Mouse (Mus musculus) G1E (cell line): ENCODE measurements at regions not wholly inside any gene's neighbourhood (a gene's known extent, or its start where the extent isn't known, plus 50 kb on each side); places are given as distances from the start of the nearest gene placed in this dataset.

ENCODE experiments used
- ATAC-seq: 2 replicates; pipeline ENCODE4 v1.8.0; 2016; ENCODE audit warnings: mild to moderate bottlenecking; ENCODE audit not compliant: insufficient number of reproducible peaks, poor library complexity, low FRiP score, severe bottlenecking; ENCODE audit errors: extremely low read depth
- DNase-seq: peaks from one replicate; pipeline ENCODE4 v3.0.0; 2012; ENCODE audit warnings: low spot score
- H3K27me3 ChIP-seq: 2 replicates; pipeline ENCODE4 v1.6.1; 2012; ENCODE audit warnings: mild to moderate bottlenecking, low read length, inconsistent platforms; ENCODE audit not compliant: insufficient read depth
- H3K36me3 ChIP-seq: replicated peaks from 2 replicates; pipeline ENCODE3; 2012; ENCODE audit warnings: mild to moderate bottlenecking, inconsistent platforms
- H3K4me1 ChIP-seq: 2 replicates; pipeline ENCODE4 v1.6.1; 2012; ENCODE audit warnings: low read depth, low read length, inconsistent platforms, mixed read lengths; ENCODE audit not compliant: insufficient read depth
- H3K4me3 ChIP-seq: 2 replicates; pipeline ENCODE4 v1.5.1; 2012; ENCODE audit warnings: low read depth, mild to moderate bottlenecking, inconsistent platforms, low read length, moderate library complexity, mixed read lengths
- H3K9me3 ChIP-seq: replicated peaks from 2 replicates; pipeline ENCODE4 v1.6.1; 2012; ENCODE audit warnings: inconsistent platforms
- CTCF ChIP-seq: IDR thresholded peaks from 2 replicates; pipeline ENCODE4 v1.5.1; 2012; ENCODE audit warnings: low read depth, low read length, inconsistent platforms, mixed read lengths
- GATA1 ChIP-seq: IDR thresholded peaks from 2 replicates; pipeline ENCODE4 v1.6.1; 2012; ENCODE audit warnings: borderline replicate concordance, low read length, inconsistent platforms, mixed read lengths
- GATA2 ChIP-seq: IDR thresholded peaks from 2 replicates; pipeline ENCODE4 v1.6.1; 2012; ENCODE audit warnings: low read depth, low read length, inconsistent platforms, borderline replicate concordance
- POLR2AphosphoS5 ChIP-seq: IDR thresholded peaks from 2 replicates; pipeline ENCODE4 v1.6.1; 2012; ENCODE audit warnings: low read depth, low read length, inconsistent platforms; ENCODE audit not compliant: insufficient replicate concordance
- TAL1 ChIP-seq: conservative IDR thresholded peaks from 2 replicates; pipeline ENCODE4 v1.6.1; 2012; ENCODE audit warnings: low read depth, low read length, inconsistent platforms, mixed read lengths

- ATAC-seq: no peak
- DNase-seq: no peak
Observed at GRCm38 (mm10) chr12:28969671-28970379, 218.2 kb downstream of the Eipr1 start.

GRCm38 (mm10) chr12:28974571-28975041 lies 223.0 kb downstream of the Eipr1 start:
- H3K36me3 ChIP-seq: no peaks in the 10 kb centered on the region
- DNase-seq: no peak
- H3K27me3 ChIP-seq: no peaks in the 10 kb centered on the region
- no peak overlapping the region for H3K4me3 ChIP-seq
- H3K4me1 ChIP-seq: no peaks in the 10 kb centered on the region
- ATAC-seq: no peak
- H3K9me3 ChIP-seq: peaks cover 32% of the 10 kb centered on the region
- TF ChIP-seq POLR2AphosphoS5 (no peak), TAL1 (no peak), GATA2 (no peak), CTCF (no peak), GATA1 (no peak)

More at GRCm38 (mm10) chr12:28969671-28970379, 218.2 kb downstream of the Eipr1 start:
- no peak for TF ChIP-seq GATA1
- TF ChIP-seq TAL1: no peak
- no peak for TF ChIP-seq POLR2AphosphoS5
- no peak for TF ChIP-seq CTCF
- no peak for TF ChIP-seq GATA2
- Histone ChIP-seq H3K36me3 (no peaks in the 10 kb centered on the region), H3K9me3 (peaks cover 17% of the 10 kb centered on the region), H3K4me1 (no peaks in the 10 kb centered on the region), H3K27me3 (no peaks in the 10 kb centered on the region), H3K4me3 (no peak overlapping the region)

- ATAC-seq (no peak), DNase-seq (no peak)
- no peak for TF ChIP-seq GATA2
- TF ChIP-seq POLR2AphosphoS5: no peak
- no peak for TF ChIP-seq TAL1
- TF ChIP-seq GATA1: no peak
- TF ChIP-seq CTCF: no peak
- H3K4me3 ChIP-seq: no peak overlapping the region
- H3K4me1 ChIP-seq: no peaks in the 10 kb centered on the region
- H3K9me3 ChIP-seq: peaks cover 35% of the 10 kb centered on the region
- no peaks in the 10 kb centered on the region for H3K27me3 ChIP-seq
- no peaks in the 10 kb centered on the region for H3K36me3 ChIP-seq
Observed at GRCm38 (mm10) chr12:28975249-28975648, 223.6 kb downstream of the Eipr1 start.

GRCm38 (mm10) chr12:28979679-28980078 lies 228.1 kb downstream of the Eipr1 start:
- Histone ChIP-seq H3K4me3 (no peak overlapping the region), H3K9me3 (peaks cover 39% of the 10 kb centered on the region), H3K27me3 (no peaks in the 10 kb centered on the region), H3K36me3 (no peaks in the 10 kb centered on the region), H3K4me1 (no peaks in the 10 kb centered on the region)
- no peak for TF ChIP-seq GATA1
- TF ChIP-seq TAL1: no peak
- no peak for TF ChIP-seq GATA2
- ATAC-seq (no peak), DNase-seq (no peak)

- Histone ChIP-seq H3K4me1 (no peaks in the 10 kb centered on the region), H3K4me3 (no peak overlapping the region), H3K27me3 (no peaks in the 10 kb centered on the region), H3K36me3 (no peaks in the 10 kb centered on the region), H3K9me3 (peaks cover 23% of the 10 kb centered on the region)
- ATAC-seq (no peak), DNase-seq (no peak)
- TF ChIP-seq TAL1 (no peak), GATA1 (no peak), CTCF (no peak), POLR2AphosphoS5 (no peak)
Observed at GRCm38 (mm10) chr12:28986214-28986613, 234.6 kb downstream of the Eipr1 start.

- H3K27me3 ChIP-seq: no peaks in the 10 kb centered on the region
- TF ChIP-seq CTCF (no peak), GATA2 (no peak), GATA1 (no peak), POLR2AphosphoS5 (no peak), TAL1 (no peak)
- H3K4me3 ChIP-seq: no peak overlapping the region
- H3K9me3 ChIP-seq: peaks cover 38% of the 10 kb centered on the region
- ATAC-seq: no peak
- H3K4me1 ChIP-seq: no peaks in the 10 kb centered on the region
- DNase-seq: no peak
- no peaks in the 10 kb centered on the region for H3K36me3 ChIP-seq
Observed at GRCm38 (mm10) chr12:28997474-28998192, 246.0 kb downstream of the Eipr1 start.
